ENCODE assay signal across 17 mouse cellular contexts in the genomic region with DNA sequence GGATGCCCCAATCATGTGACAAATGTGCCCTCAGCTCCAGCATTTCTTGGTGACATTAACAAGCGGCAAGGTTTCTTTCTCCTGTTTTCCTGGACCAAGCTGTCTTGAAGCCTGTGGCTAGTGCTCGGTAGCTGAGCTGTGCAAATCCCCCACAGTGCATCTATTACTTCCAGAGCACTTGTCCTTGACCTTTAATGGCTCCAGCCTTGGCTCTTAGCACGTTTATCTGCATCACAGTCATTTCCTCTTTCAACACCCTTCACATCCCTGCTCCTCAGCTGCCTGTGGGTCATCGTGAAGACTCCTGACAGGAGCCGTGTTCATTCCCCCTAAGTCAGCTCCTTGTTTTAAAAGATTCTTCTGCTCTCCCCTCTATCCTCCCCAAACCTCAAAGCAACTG.
A peak's percentile ranks its signal among the peaks of the same experiment; 100 is the strongest.
DNase-seq lines count a peak whose midpoint lies in the region; ATAC-seq lines count a peak whose summit lies in the region.
"Had no signal": no experiment of that assay in that cellular context is flagged by ENCODE, and none has a peak within 500 bp of the region (broad histone marks: within the 10 kb centered on the region; RNA-seq: fewer than 3 reads in every experiment).

No protein-coding gene starts in this region.

- ATAC-seq in common myeloid progenitor, adult 5-6 weeks (replicated peaks; ENCODE audit: low read depth, poor library complexity, severe bottlenecking), result 0 out of 2 replicates have a peak, but pooled peaks have one; percentile 39
- ATAC-seq: activated CD4-positive, CD25-positive, alpha-beta regulatory T cell, adult 4 months; forebrain, embryonic 14.5 days; intestine, postnatal 0 days; midbrain, embryonic 13.5 days had no signal

- intact Hi-C loops in left cerebral cortex, postnatal 10 days (cut with DNase I), result no loop called here

- DNase-seq in embryo, embryonic 11 days, result peak; percentile 35
- no peak for DNase-seq in embryo, embryonic 9.5 days (ENCODE audit: extremely low spot score)
- peak; percentile 57 for DNase-seq in R1 (ENCODE audit: low read depth, low spot score)
- no peak for DNase-seq in left cerebral cortex, postnatal 10 days (ENCODE audit: extremely low spot score in 1 of 2, low spot score in 2 of 2)
- DNase-seq in cerebellum, postnatal 25 days, result no peak
- DNase-seq in T-cell, adult 2 months (ENCODE audit: low spot score), result no peak
- DNase-seq: cerebellum, adult 9-10 months; gastrocnemius, adult 2 months; kidney, postnatal 25 days; liver, embryonic 13.5 days; lung, adult 2 months; thymus, postnatal 14 days had no signal

Comparison
In these comparisons a context has a peak if more than half of its experiments do, and no peak if none do; other contexts are left out.
1. DNase-seq: peak in embryo, embryonic 11 days (single experiment) and R1 (single experiment); none in embryo, embryonic 9.5 days (single experiment), left cerebral cortex, postnatal 10 days (0 of 2), cerebellum, postnatal 25 days (0 of 2) and T-cell, adult 2 months (single experiment).